24 mouse cellular contexts compared by ENCODE assay signal in genomic region chr19:59052783-59053490, GRCm38 (mm10). TPM values are rescaled to one million over a fixed set of nuclear protein-coding genes. Genes with fewer than 3 reads are reported as not detected.
DNase-seq lines count a peak whose midpoint lies in the region; ATAC-seq and TF ChIP-seq lines count a peak whose summit lies in the region.
"Had no signal": no experiment of that assay in that cellular context is flagged by ENCODE, and none has a peak within 500 bp of the region (broad histone marks: within the 10 kb centered on the region; RNA-seq: fewer than 3 reads in every experiment).

No protein-coding gene starts in this region.

- intact Hi-C loops in left cerebral cortex, adult 2 months (cut with DNase I) = no loop called here

- 27% methylated on average over 9 of the region's 9 CpGs for WGBS in forebrain, embryonic 16.5 days

- no peak overlapping the region for H3K4me3 ChIP-seq in left cerebral cortex, adult 2 months
- H3K4me3 ChIP-seq in forebrain, embryonic 16.5 days (replicated peaks; ENCODE audit: low read length) = no peak overlapping the region
- H3K4me3 ChIP-seq: embryonic facial prominence, embryonic 15.5 days; heart, embryonic 13.5 days; hindbrain, embryonic 15.5 days; kidney, embryonic 15.5 days; lung, embryonic 15.5 days; midbrain, embryonic 13.5 days had no signal

- peak; percentile 47 for ATAC-seq in frontal cortex, adult (ENCODE audit: low TSS enrichment)
- peak; percentile 60 for ATAC-seq in forebrain, embryonic 16.5 days
- ATAC-seq: CD4-positive, CD25-positive, alpha-beta regulatory T cell, adult 4 months; intestine, embryonic 16.5 days; midbrain, embryonic 13.5 days; Patski had no signal

- peak overlapping the region; percentile 5; the same call in 1 of the 2 replicates for H3K4me2 ChIP-seq in forebrain, embryonic 16.5 days (ENCODE audit: low read length)
- H3K4me2 ChIP-seq: embryonic facial prominence, embryonic 15.5 days; heart, embryonic 13.5 days; hindbrain, embryonic 15.5 days; kidney, embryonic 15.5 days; lung, embryonic 15.5 days; midbrain, embryonic 13.5 days had no signal

- no peaks in the 10 kb centered on the region for H3K27me3 ChIP-seq in forebrain, embryonic 16.5 days (replicated peaks; ENCODE audit: control insufficient read depth, insufficient read depth, low read length)
- H3K27me3 ChIP-seq: embryonic facial prominence, embryonic 15.5 days; heart, embryonic 13.5 days; hindbrain, embryonic 15.5 days; kidney, embryonic 15.5 days; lung, embryonic 15.5 days; midbrain, embryonic 13.5 days; Patski had no signal

- peak overlapping the region; percentile 22; the same call in 1 of the 2 replicates for H3K9ac ChIP-seq in forebrain, embryonic 16.5 days (replicated peaks; ENCODE audit: low read depth, low read length)
- H3K9ac ChIP-seq: embryonic facial prominence, embryonic 15.5 days; heart, embryonic 13.5 days; hindbrain, embryonic 15.5 days; kidney, embryonic 15.5 days; liver, embryonic 14.5 days; lung, embryonic 15.5 days; midbrain, embryonic 13.5 days had no signal

- H3K36me3 ChIP-seq in forebrain, embryonic 16.5 days (ENCODE audit: control insufficient read depth, insufficient read depth) = no peaks in the 10 kb centered on the region
- H3K36me3 ChIP-seq: embryonic facial prominence, embryonic 15.5 days; heart, embryonic 13.5 days; hindbrain, embryonic 15.5 days; kidney, embryonic 15.5 days; lung, embryonic 15.5 days; midbrain, embryonic 13.5 days had no signal

- TF ChIP-seq CTCF in left cerebral cortex, adult 2 months (IDR thresholded peaks at IDR 0.05) = no peak

- peak overlapping the region; percentile 26; the same call in 1 of the 2 replicates for H3K27ac ChIP-seq in left cerebral cortex, adult 2 months
- H3K27ac ChIP-seq in forebrain, embryonic 16.5 days (ENCODE audit: low read length) = peak overlapping the region; percentile 96
- H3K27ac ChIP-seq: embryonic facial prominence, embryonic 15.5 days; heart, embryonic 13.5 days; hindbrain, embryonic 15.5 days; kidney, embryonic 15.5 days; liver, embryonic 14.5 days; lung, embryonic 15.5 days; macrophage; midbrain, embryonic 13.5 days had no signal

- peaks cover 50% of the 10 kb centered on the region for H3K4me1 ChIP-seq in forebrain, embryonic 16.5 days (replicated peaks; ENCODE audit: control insufficient read depth, insufficient read depth, low read length)
- H3K4me1 ChIP-seq: embryonic facial prominence, embryonic 15.5 days; heart, embryonic 13.5 days; hindbrain, embryonic 15.5 days; kidney, embryonic 15.5 days; lung, embryonic 15.5 days had no signal

- DNase-seq in frontal cortex, postnatal 36 days (ENCODE audit: low spot score in 2 of 2) = no peak
- no peak for DNase-seq in left cerebral cortex, adult 2 months (ENCODE audit: extremely low spot score in 1 of 2, low spot score in 2 of 2)
- no peak for DNase-seq in left cerebral cortex, adult 9 months (ENCODE audit: low spot score in 2 of 2)
- DNase-seq in spleen, postnatal 36 days (ENCODE audit: low spot score in 2 of 2) = no peak
- no peak for DNase-seq in adrenal gland, adult 2 months
- DNase-seq: adrenal gland, postnatal 14 days; cerebellum, adult 18-20 months; cerebellum, postnatal 25 days; retina, postnatal 1 day; right cerebral cortex, postnatal 4 days; thymus, postnatal 14 days had no signal

- H3K9me3 ChIP-seq in forebrain, embryonic 16.5 days (ENCODE audit: control insufficient read depth, low read length) = no peaks in the 10 kb centered on the region
- H3K9me3 ChIP-seq: embryonic facial prominence, embryonic 15.5 days; heart, embryonic 13.5 days; hindbrain, embryonic 15.5 days; kidney, embryonic 15.5 days; lung, embryonic 15.5 days; midbrain, embryonic 13.5 days had no signal

RNA-seq across cellular contexts. Expression of gene Shtn1, which starts 23.0 kb away (rescaled TPM):
- total RNA-seq in left cerebral cortex, adult 2 months (2021) = 10 to 100 TPM; 17.6 to 19.5 TPM
- 78.5 and 86.5 TPM in 2 replicates for polyA plus RNA-seq in forebrain, embryonic 16.5 days (2015; fragmentation: Nextera tagmentation; extraction: Ambion mirVana)
- 10 to 100 TPM; 19.8 to 20.5 TPM for total RNA-seq in adrenal gland, adult 2 months (2021)
- polyA plus RNA-seq in adrenal gland, adult 2 months (2012; rRNA removed) = 1.9 and 2.5 TPM in 2 replicates
